Mouse (Mus musculus) stomach, adult 2 months (tissue): Measurements from ENCODE around the gene Trim46. TPM values are rescaled to one million over a fixed set of nuclear protein-coding genes. Genes with fewer than 3 reads are reported as not detected.

ENCODE experiments used
- polyA plus RNA-seq: library from polyadenylated mRNA; depleted of rRNA; stranded (reverse); fragments of >200 nt; gene quantifications from 2 replicates; pipeline ENCODE4 v1.2.3, GENCODE M21; 2012; rRNA removed

The Trim46 gene
- 12.7 and 15.7 TPM in 2 replicates for polyA plus RNA-seq

DNA sequence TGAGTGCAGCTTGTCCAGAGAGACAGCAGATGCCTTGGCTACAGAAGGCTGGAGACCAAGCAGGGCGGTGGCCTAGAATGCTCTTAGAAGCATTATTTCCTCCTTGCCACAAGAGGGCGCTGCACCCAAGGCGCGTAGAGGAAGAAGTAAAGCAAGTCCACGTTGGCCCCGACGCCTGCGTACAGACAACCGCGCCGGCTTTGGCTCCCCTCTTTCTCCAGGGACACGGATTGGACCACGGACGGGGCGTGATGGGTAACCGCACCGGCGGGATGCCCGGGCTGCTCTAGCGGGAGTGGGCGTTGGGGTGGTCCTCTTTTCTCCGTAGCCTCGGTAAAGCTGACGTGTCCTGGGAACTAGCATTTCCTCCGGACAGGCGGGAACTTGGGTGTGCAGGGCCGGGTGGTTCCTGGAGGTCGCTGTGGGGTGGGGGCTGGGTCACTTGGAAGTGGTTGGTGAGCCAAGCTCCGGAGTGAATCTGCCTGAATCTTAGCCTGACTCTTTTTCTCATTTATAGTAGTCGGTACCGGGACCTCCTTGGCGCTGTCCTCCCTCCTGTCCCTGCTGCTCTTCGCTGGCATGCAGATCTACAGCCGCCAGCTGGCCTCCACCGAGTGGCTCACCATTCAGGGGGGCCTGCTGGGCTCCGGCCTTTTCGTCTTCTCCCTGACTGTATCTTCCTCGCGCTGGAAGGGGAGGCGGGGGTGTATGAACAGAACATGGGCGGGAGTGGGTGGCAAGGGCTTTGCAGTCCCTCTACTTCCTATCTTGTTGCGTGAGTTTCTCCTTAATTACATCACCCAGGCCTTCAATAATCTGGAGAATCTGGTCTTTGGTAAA, at the start of gene Trim46:
Gene Trim46, minus strand, starts transcription at position 49 of the 840 bp plus-strand sequence.

GRCm38 (mm10) chr3:89280606-89281511, 34.8 kb upstream of the Trim46 start, which contains the start of gene Efna1:
Gene Efna1 (minus strand): TSS chr3:89281142.

GRCm38 (mm10) chr3:89270051-89270755, 24.1 kb upstream of the Trim46 start, which contains the start of gene Slc50a1:
Gene Slc50a1 (minus strand): TSS chr3:89270570.

GRCm38 (mm10) chr3:89259076-89259475, 13.0 kb upstream of the Trim46 start, which contains the start of gene Dpm3:
Gene Dpm3 (plus strand): TSS chr3:89259358.

GRCm38 (mm10) chr3:89245688-89246171, 379 bp downstream of the Trim46 start, which contains the start of gene Krtcap2:
Gene Krtcap2 (plus strand): TSS chr3:89245966.

GRCm38 (mm10) chr3:89228836-89229235, 17.3 kb downstream of the Trim46 start, which contains the start of gene Muc1:
Gene Muc1 (plus strand): TSS chr3:89229057.

DNA sequence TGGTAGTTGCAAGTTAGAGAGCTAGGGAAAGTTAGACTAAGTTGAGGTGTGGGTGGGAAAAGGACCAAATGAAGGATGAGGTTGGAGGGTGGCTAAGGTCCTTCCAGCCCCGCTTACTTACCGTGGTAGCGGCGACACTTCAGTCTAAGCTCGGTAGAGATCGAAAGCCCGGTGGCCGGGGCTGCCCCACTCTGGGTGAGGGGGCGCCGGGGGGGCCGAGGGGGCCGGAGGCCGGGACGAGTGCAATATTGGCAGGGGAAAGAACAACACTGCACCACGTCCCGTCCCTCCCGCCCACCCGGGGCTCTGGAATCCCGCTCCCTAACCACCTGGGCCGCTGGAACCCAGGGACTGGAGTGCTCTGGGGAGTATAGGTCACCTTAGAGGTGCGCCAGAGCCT, 19.2 kb downstream of the Trim46 start, which contains the start of gene Mtx1:
Gene Mtx1, minus strand, starts transcription at position 189 of the 400 bp plus-strand sequence.

GRCm38 (mm10) chr3:89214681-89215411, 31.3 kb downstream of the Trim46 start, which contains the start of gene Thbs3:
Gene Thbs3 (plus strand): TSS chr3:89215180.

GRCm38 (mm10) chr3:89202253-89203141, 43.6 kb downstream of the Trim46 start, which contains the start of gene Gba:
Gene Gba (plus strand): TSS chr3:89202928.

Other genes with a start within 250 kb of the Trim46 start
- 33.5 and 43.6 TPM in 2 replicates for gene Rusc1, start 153.0 kb downstream of the Trim46 start, polyA plus RNA-seq
- not detected in 2 replicates for gene Gm43738, start 145.2 kb downstream of the Trim46 start, polyA plus RNA-seq
- 111 and 125 TPM in 2 replicates for gene Fdps, start 144.3 kb downstream of the Trim46 start, polyA plus RNA-seq
- gene Pklr, start 110.2 kb downstream of the Trim46 start, polyA plus RNA-seq: 52.9 and 76.0 TPM in 2 replicates
- 0.65 and 1.1 TPM in 2 replicates for gene Hcn3, start 86.1 kb downstream of the Trim46 start, polyA plus RNA-seq
- 13.4 and 18.5 TPM in 2 replicates for gene Clk2, start 81.5 kb downstream of the Trim46 start, polyA plus RNA-seq
- 74.0 and 74.9 TPM in 2 replicates for gene Scamp3, start 68.8 kb downstream of the Trim46 start, polyA plus RNA-seq
- 20.3 and 21.6 TPM in 2 replicates for gene Fam189b, start 63.2 kb downstream of the Trim46 start, polyA plus RNA-seq
- 45.8 and 47.7 TPM in 2 replicates for gene Gba, start 43.4 kb downstream of the Trim46 start, polyA plus RNA-seq
- 27.5 and 28.7 TPM in 2 replicates for gene Thbs3, start 31.1 kb downstream of the Trim46 start, polyA plus RNA-seq
- 108 and 129 TPM in 2 replicates for gene Mtx1, start 19.2 kb downstream of the Trim46 start, polyA plus RNA-seq
- 698 and 860 TPM in 2 replicates for gene Muc1, start 17.3 kb downstream of the Trim46 start, polyA plus RNA-seq
- gene Krtcap2, start 343 bp downstream of the Trim46 start, polyA plus RNA-seq: 227 and 292 TPM in 2 replicates
- 275 and 451 TPM in 2 replicates for gene Dpm3, start 13.0 kb upstream of the Trim46 start, polyA plus RNA-seq
- gene Slc50a1, start 24.3 kb upstream of the Trim46 start, polyA plus RNA-seq: 140 and 155 TPM in 2 replicates
- gene Efna1, start 34.8 kb upstream of the Trim46 start, polyA plus RNA-seq: 25.4 and 26.7 TPM in 2 replicates
- 22.2 and 41.9 TPM in 2 replicates for gene Efna3, start 76.7 kb upstream of the Trim46 start, polyA plus RNA-seq
- 5.6 and 17.9 TPM in 2 replicates for gene Efna4, start 91.7 kb upstream of the Trim46 start, polyA plus RNA-seq
- 105 and 117 TPM in 2 replicates for gene Adam15, start 103.7 kb upstream of the Trim46 start, polyA plus RNA-seq
- gene Dcst2, start 115.7 kb upstream of the Trim46 start, polyA plus RNA-seq: 0.84 and 1.1 TPM in 2 replicates
- gene Dcst1, start 118.9 kb upstream of the Trim46 start, polyA plus RNA-seq: 0.03 and 0.13 TPM in 2 replicates
- 85.6 and 92.0 TPM in 2 replicates for gene Zbtb7b, start 148.5 kb upstream of the Trim46 start, polyA plus RNA-seq
- gene Lenep, start 156.5 kb upstream of the Trim46 start, polyA plus RNA-seq: 0.35 and 0.95 TPM in 2 replicates
- 12.9 and 14.3 TPM in 2 replicates for gene Flad1, start 165.6 kb upstream of the Trim46 start, polyA plus RNA-seq
- gene Cks1b, start 172.1 kb upstream of the Trim46 start, polyA plus RNA-seq: 4.7 and 4.9 TPM in 2 replicates
- gene Shc1, start 172.1 kb upstream of the Trim46 start, polyA plus RNA-seq: 28.6 and 34.3 TPM in 2 replicates
- 53.2 and 125 TPM in 2 replicates for gene Pygo2, start 183.9 kb upstream of the Trim46 start, polyA plus RNA-seq
- gene Pbxip1, start 190.4 kb upstream of the Trim46 start, polyA plus RNA-seq: 37.4 and 38.3 TPM in 2 replicates
- gene Pmvk, start 208.2 kb upstream of the Trim46 start, polyA plus RNA-seq: 7.5 and 10.9 TPM in 2 replicates